Mouse (Mus musculus) G1E (cell line): ENCODE results near the gene Sptlc2. TPM values are rescaled to one million over a fixed set of nuclear protein-coding genes. Genes with fewer than 3 reads are reported as not detected.
A peak's percentile ranks its signal among the peaks of the same experiment; 100 is the strongest.

Experiments
- ATAC-seq: 2 replicates; pipeline ENCODE4 v1.8.0; 2016; ENCODE audit warnings: mild to moderate bottlenecking; ENCODE audit not compliant: insufficient number of reproducible peaks, poor library complexity, low FRiP score, severe bottlenecking; ENCODE audit errors: extremely low read depth
- DNase-seq: peaks from one replicate; pipeline ENCODE4 v3.0.0; 2012; ENCODE audit warnings: low spot score
- H3K27me3 ChIP-seq: 2 replicates; pipeline ENCODE4 v1.6.1; 2012; ENCODE audit warnings: mild to moderate bottlenecking, low read length, inconsistent platforms; ENCODE audit not compliant: insufficient read depth
- H3K36me3 ChIP-seq: replicated peaks from 2 replicates; pipeline ENCODE3; 2012; ENCODE audit warnings: mild to moderate bottlenecking, inconsistent platforms
- H3K4me1 ChIP-seq: 2 replicates; pipeline ENCODE4 v1.6.1; 2012; ENCODE audit warnings: low read depth, low read length, inconsistent platforms, mixed read lengths; ENCODE audit not compliant: insufficient read depth
- H3K4me3 ChIP-seq: 2 replicates; pipeline ENCODE4 v1.5.1; 2012; ENCODE audit warnings: low read depth, mild to moderate bottlenecking, inconsistent platforms, low read length, moderate library complexity, mixed read lengths
- H3K9me3 ChIP-seq: replicated peaks from 2 replicates; pipeline ENCODE4 v1.6.1; 2012; ENCODE audit warnings: inconsistent platforms
- CTCF ChIP-seq: IDR thresholded peaks from 2 replicates; pipeline ENCODE4 v1.5.1; 2012; ENCODE audit warnings: low read depth, low read length, inconsistent platforms, mixed read lengths
- GATA1 ChIP-seq: IDR thresholded peaks from 2 replicates; pipeline ENCODE4 v1.6.1; 2012; ENCODE audit warnings: borderline replicate concordance, low read length, inconsistent platforms, mixed read lengths
- GATA2 ChIP-seq: IDR thresholded peaks from 2 replicates; pipeline ENCODE4 v1.6.1; 2012; ENCODE audit warnings: low read depth, low read length, inconsistent platforms, borderline replicate concordance
- POLR2AphosphoS5 ChIP-seq: IDR thresholded peaks from 2 replicates; pipeline ENCODE4 v1.6.1; 2012; ENCODE audit warnings: low read depth, low read length, inconsistent platforms; ENCODE audit not compliant: insufficient replicate concordance
- TAL1 ChIP-seq: conservative IDR thresholded peaks from 2 replicates; pipeline ENCODE4 v1.6.1; 2012; ENCODE audit warnings: low read depth, low read length, inconsistent platforms, mixed read lengths
- polyA plus RNA-seq: library from polyadenylated mRNA; stranded (reverse); fragments of >175 nt; gene quantifications from 2 replicates; pipeline ENCODE4 v1.2.3, GENCODE M21; 2012
- total RNA-seq, 2 experiments: library from RNA; stranded (forward) in 1 of 2; stranded (reverse) in 1 of 2; fragments of 200-1000 nt in 1 of 2; fragments of >200 nt in 1 of 2; fragmentation: Nextera tagmentation in 1 of 2; gene quantifications; 2 replicates each; pipeline ENCODE4 v1.2.3; 2014 to 2017

Gene Sptlc2
- total and polyA plus RNA-seq, 3 experiments: 50.5 to 212 (median 111) TPM

DNA sequence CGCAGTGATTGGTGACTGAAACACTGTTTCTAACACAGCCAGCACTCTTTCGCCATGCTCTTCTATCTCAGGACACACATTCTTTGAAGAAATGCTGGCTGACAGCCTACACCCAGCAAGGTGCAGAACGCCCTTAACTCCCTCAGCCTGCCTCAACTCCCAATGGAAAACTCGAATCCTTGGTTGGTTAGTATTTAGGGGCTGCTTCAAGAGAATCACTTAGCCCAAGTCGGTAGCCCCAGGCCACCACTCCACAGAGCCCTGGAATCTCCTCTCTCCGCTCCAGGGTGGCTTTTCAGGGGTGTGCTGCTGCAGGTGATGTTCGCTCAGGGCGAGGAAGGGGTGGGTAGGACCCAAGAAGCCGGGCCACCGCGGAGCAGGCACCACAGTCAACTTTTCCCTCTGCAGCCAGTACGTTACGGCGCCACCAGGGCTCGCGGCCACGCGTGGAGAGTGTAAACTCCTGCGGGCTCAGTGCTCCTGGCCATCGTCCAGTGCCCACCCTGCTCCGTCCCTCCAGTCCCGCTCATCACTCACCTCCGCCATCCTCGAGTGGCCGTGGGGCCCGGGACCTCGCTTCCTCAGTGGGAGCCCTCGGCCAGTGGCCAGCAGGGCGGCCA, 89.0 kb downstream of the Sptlc2 start:
- no peak for TF ChIP-seq GATA2
- TF ChIP-seq CTCF: no peak
- TF ChIP-seq TAL1: no peak
- no peak for TF ChIP-seq POLR2AphosphoS5
- no peak for TF ChIP-seq GATA1
- DNase-seq (no peak), ATAC-seq (no peak)
- Histone ChIP-seq H3K4me3 (peak overlapping the region; percentile 69), H3K27me3 (peaks cover 45% of the 10 kb centered on the region), H3K36me3 (no peaks in the 10 kb centered on the region), H3K4me1 (peaks cover 20% of the 10 kb centered on the region), H3K9me3 (peaks cover 15% of the 10 kb centered on the region)

DNA sequence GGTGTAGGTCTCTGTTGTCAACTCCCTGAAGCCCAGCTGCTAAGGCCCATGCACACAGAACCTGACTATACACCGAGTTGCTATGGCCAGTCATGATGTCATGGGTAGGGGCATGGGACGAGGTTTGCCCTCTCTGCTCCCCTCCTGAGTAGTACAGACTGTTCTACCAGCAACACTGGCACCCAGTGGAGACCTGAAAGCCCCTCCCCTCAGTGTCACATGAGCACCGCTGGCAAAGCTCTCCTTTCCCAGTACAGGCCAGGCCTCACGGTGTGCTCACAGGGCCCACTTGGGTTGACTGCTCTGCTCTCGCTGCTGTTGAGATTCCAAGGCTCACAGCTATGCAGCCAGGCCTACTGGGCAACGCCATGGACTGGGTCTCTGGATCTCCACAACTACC, 94.2 kb downstream of the Sptlc2 start:
- no peak overlapping the region for H3K4me3 ChIP-seq
- H3K4me1 ChIP-seq: peaks cover 11% of the 10 kb centered on the region
- ATAC-seq: no peak
- TF ChIP-seq TAL1 (no peak), POLR2AphosphoS5 (no peak), CTCF (no peak)
- no peaks in the 10 kb centered on the region for H3K9me3 ChIP-seq
- DNase-seq: no peak
- H3K27me3 ChIP-seq: peaks cover 49% of the 10 kb centered on the region
- H3K36me3 ChIP-seq: no peaks in the 10 kb centered on the region

DNA sequence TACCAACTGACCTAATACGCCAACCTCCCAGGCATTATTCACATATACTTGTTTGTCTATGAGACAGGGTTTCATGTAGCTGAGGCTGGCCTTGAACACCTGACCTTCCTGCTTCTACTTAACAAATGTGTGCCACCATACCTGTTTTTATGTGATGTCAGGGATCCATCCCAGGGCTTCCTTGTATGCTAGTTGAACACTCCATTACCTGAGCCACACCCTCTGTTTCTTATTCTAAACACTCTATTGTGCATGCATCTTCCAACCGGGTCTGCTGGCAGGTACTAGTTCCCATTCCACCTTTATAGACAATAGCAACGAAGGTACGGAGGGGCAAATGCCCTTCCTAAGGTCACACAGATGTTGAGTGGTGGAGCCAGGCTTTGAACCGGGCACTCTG, 99.1 kb downstream of the Sptlc2 start:
- TF ChIP-seq GATA2 (no peak), CTCF (no peak), GATA1 (no peak), TAL1 (no peak), POLR2AphosphoS5 (no peak)

DNA sequence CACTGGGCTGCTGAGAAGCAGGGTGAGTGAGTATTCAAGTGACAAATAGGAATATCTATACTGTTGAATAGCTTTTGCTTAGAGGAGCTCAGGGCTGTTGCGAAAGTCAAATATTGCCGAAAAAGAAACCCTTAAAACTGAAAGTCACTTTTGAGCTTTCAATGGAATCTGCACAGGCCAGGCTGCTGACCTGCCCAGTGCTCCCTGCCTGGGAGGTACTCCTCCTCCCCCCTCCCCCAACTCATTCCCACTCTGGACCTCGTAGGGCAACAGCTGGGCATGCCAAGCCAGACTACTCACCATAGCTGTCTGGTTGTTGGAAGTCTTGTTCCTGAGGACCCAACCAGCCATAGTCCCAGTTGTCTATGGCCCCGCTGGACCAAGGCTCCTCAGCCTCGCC, 103.4 kb downstream of the Sptlc2 start:
- TF ChIP-seq GATA1 (no peak), GATA2 (no peak), CTCF (no peak), POLR2AphosphoS5 (no peak), TAL1 (no peak)
- no peak for ATAC-seq
- peaks cover 9% of the 10 kb centered on the region; the same call in 1 of the 2 replicates for H3K9me3 ChIP-seq
- H3K4me3 ChIP-seq: no peak overlapping the region
- DNase-seq: no peak
- H3K36me3 ChIP-seq: peaks cover 2% of the 10 kb centered on the region
- H3K27me3 ChIP-seq: peaks cover 52% of the 10 kb centered on the region
- H3K4me1 ChIP-seq: peaks cover 4% of the 10 kb centered on the region

More for the DNA sequence above, 99.1 kb downstream of the Sptlc2 start:
- Histone ChIP-seq H3K9me3 (peaks cover 9% of the 10 kb centered on the region; the same call in 1 of the 2 replicates), H3K36me3 (no peaks in the 10 kb centered on the region), H3K4me3 (no peak overlapping the region), H3K27me3 (peaks cover 53% of the 10 kb centered on the region), H3K4me1 (peaks cover 4% of the 10 kb centered on the region)
- DNase-seq: no peak
- ATAC-seq: no peak

DNA sequence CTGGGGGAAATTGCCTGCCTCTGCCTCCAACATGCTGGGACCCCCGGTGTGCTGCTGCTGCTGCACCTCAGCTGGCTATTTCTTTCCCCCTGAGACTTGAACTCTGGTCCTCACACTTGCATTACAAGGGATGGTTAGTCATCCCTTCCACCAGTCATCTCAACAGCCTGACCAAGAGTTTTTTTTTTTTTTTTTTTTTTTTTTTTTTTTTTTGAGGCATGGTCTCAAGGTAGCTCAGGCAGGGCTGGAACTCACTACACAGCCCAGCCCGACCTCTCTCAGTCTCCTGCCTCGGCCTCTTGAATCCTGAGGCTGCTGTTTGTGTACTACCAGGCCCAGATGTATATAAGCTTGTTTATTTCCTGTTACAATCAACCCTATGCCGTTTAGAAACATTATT, 103.9 kb downstream of the Sptlc2 start:
- H3K27me3 ChIP-seq: peaks cover 52% of the 10 kb centered on the region
- peaks cover 2% of the 10 kb centered on the region for H3K36me3 ChIP-seq
- H3K9me3 ChIP-seq: peaks cover 9% of the 10 kb centered on the region; the same call in 1 of the 2 replicates
- TF ChIP-seq GATA1 (no peak), POLR2AphosphoS5 (no peak), CTCF (no peak), TAL1 (no peak), GATA2 (no peak)
- DNase-seq: no peak
- ATAC-seq: no peak
- peaks cover 4% of the 10 kb centered on the region for H3K4me1 ChIP-seq
- no peak overlapping the region for H3K4me3 ChIP-seq

DNA sequence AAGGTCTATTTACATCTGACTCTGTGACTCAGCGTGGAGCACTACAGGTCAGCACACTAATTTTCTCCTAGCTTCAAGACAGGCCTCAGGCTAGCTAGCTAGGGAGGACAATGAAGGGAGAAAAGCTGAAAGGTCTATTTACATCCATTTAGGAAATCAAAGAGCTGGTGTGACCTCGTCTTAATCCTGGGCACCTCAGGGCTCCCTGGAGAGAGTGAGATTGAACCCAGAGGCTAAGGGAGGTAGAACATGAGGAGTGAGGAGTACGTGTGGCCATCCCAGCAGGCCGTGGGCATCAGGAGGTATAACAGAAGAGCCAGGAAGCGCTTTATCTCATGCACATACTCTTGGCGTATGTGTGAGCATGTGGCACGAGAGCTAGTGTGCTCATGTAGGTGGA, 104.4 kb downstream of the Sptlc2 start:
- ATAC-seq (no peak; the same call in 1 of the 2 replicates), DNase-seq (no peak)
- TF ChIP-seq POLR2AphosphoS5 (no peak), TAL1 (no peak), GATA2 (no peak), CTCF (no peak), GATA1 (no peak)
- Histone ChIP-seq H3K4me1 (peaks cover 4% of the 10 kb centered on the region), H3K36me3 (peaks cover 4% of the 10 kb centered on the region), H3K9me3 (peaks cover 9% of the 10 kb centered on the region; the same call in 1 of the 2 replicates), H3K27me3 (peaks cover 56% of the 10 kb centered on the region), H3K4me3 (no peak overlapping the region)

DNA sequence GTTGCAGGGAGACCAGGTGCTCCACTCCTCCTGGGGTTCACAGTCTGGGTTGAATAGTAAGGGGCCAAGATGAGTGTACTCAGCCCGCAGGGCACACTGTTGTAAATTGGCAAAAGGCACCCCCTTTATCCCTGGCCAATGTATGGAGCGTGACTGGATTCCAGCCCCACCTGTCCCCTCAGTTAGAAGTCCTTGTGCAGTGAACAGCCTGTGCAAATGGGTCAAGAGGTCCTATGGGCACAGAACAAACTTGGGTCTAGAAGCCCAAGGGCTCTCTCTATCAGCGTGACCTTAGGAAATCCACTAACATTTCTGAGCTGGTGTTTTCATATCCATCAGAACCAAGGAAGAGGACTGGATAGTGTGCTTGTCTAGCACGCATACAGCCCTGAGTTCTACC, 105.4 kb downstream of the Sptlc2 start:
- DNase-seq (no peak), ATAC-seq (no peak)
- Histone ChIP-seq H3K4me1 (peaks cover 9% of the 10 kb centered on the region), H3K27me3 (peaks cover 56% of the 10 kb centered on the region), H3K9me3 (0 out of 2 replicates have a peak, but pooled peaks cover 3% of the 10 kb centered on the region), H3K36me3 (peaks cover 10% of the 10 kb centered on the region), H3K4me3 (no peak overlapping the region)
- TF ChIP-seq CTCF: no peak
- no peak for TF ChIP-seq POLR2AphosphoS5
- TF ChIP-seq GATA2: no peak
- no peak for TF ChIP-seq TAL1
- TF ChIP-seq GATA1: no peak
